Mouse (Mus musculus) heart, postnatal 4 days (tissue): Measurements from ENCODE around the gene Epn3. TPM values are rescaled to one million over a fixed set of nuclear protein-coding genes. Genes with fewer than 3 reads are reported as not detected.

Experiments used
- DNase-seq: peaks from one replicate; pipeline ENCODE4 v3.0.0; 2021
- total RNA-seq, 2 experiments: library from RNA; stranded (reverse); gene quantifications; 2 replicates each; pipeline ENCODE4 v1.2.3; 2021

Gene Epn3
- total RNA-seq: 10 to 100 TPM; 31.3 to 34.3 TPM

DNA sequence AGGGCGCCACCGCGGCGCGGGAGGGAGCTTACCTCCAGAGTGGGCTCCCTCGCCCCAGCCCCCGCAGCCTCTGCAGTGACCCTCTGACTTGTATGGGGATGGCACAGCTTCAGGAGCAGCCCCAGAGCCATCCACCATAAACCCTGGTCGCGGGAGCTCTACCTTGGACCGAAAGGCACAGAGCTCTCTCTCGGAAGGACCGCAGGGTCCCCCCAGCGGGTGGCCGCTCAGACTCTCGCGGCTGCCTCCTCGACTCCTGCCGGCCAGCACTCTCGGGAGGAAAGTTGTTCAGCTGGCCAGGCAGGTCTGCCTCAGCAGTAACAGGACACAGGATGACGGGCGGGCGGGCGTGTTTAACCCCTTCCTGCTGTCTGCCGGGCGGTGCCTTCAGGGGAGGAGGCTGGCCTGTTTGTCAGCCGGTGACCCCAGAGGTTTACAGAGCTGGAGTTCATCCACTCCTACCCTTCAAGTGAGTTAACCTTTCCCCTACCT, at the start of gene Epn3:
TSS of gene Epn3 (minus strand) at position 314 of the 492 bp plus-strand sequence.
- peak; percentile 62 for DNase-seq

DNA sequence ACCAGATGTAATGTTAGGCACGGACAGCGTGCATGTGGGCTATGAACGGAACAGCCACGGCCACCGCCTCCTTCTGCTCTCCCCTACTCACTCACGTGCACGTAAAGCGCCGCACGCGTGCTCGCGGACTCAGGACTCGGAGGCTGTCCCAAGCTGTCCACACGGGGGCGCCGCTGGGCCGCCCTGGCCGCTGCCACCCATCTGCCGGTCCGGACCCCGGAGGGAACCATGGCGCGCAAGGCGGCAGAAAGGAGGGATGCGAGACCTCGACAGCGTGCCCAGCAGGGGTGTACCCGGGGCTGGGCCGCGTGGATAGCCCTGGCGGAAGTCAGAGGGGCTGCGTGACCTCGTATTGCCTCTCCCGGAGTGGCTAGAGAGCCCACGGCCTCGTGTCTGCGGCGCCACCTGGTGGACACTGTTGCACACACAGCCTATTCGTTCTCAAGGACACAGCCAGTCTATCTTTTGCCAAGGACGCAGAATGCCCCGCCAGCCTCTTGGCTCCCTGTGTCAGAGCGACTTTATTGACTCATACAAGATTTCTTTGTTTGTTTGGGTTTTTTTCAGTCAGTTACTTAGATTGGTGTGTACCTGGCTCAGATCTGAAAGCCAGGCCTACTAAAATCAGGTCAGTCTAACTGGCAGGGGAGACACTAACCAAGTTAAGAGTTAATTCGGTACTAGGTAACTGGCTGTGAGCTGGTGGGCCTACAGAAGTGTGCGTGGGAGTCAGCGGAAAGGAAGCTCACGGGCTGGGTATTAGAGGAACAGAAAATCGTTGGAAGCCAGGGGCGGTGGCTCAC, 49.3 kb upstream of the Epn3 start, which contains the start of gene Rsad1:
TSS of gene Rsad1 (minus strand) at position 368 of the 803 bp plus-strand sequence.
- peak; percentile 97 for DNase-seq

DNA sequence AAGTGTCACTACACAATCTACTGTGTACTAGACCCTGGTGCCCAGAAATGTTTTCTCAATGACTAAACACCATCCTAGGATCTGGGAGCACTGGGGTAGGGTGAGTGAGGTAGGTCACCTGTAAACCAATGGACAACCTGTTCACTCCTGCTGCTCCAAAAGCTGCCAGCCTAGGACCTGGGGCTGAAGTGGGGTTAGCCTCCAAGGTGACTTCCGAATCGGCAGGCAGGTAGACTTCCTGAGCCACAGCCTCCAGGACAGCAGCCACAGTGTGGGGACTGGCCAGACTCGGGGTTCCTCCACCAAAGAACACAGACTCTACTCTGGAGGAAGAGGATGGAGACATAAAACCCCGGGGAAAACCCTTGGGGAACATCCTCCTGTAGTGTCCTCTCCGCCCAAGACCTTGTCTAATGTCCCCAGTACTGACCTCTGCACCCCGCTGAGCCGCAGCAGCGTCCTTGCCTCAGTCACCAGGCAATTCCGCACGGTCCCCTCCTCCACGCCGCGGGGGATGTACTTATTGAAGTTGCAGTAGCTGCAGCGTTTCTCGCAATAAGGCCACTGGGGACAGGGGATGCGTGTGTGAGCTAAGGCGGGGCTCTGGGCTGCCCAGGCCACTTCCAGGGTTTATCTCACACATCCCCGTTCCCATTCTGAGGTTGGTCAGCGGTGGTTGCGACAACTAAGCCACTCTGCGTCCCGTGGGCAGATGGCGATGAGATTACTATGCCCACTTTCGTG, 48.4 kb upstream of the Epn3 start:
- DNase-seq: peak; percentile 56

DNA sequence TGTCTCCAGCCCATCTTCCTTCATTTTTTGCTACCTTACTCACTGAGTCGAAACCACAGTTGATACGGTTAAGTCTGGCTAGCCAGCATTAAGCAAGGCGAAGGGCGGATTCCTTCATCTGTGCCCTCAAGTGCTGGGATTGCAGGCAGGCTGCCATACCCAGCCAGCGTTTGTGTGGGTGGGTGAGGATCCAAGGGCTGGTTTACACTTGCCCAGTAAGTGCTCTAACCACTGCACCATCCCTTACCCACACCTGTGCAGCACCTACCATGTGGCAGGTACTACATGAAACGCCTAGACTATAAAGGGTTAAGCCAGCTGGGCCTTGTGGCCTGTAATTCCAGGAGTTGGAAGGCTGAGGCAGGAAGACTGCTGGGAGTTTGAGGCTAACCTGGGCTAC, 47.5 kb upstream of the Epn3 start:
- DNase-seq: no peak

DNA sequence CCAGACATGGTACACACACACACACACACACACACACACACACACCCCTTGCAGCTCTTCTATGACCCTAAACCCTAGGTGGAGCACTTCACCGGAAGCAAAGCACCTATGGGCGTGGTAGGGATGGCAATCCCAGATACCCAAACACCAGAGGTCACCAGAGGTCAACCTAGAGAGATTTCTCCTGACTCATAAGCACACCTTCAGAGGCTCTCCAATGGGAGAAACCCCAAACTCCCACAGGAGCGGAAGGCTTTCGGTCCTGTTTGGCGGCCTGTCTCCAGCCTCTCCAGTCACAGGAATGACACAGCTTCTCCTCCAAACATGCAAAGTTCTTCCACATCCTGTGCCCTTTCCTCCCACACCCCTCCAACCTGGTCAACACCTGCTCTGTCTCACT, 46.6 kb upstream of the Epn3 start:
- DNase-seq: no peak

DNA sequence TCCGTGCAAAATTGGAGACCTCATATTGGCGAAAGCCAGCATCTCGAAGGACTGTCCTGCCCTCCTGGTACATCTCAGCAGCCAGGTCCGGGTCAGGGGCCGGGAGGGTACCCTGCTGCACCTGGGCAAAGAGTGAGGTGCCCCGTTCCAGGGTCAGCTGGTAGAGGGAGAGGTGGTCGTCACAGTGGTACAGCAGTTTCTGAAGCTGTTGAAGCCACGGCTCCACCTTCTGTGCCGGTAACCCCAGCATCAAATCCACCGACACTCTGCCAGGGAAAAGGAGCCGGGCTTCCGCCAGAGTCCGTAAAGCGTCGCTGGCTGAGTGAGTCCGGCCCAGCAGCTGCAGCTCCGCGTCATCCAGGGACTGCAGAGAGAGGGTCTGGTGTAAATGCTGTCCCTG, 44.6 kb upstream of the Epn3 start:
- DNase-seq: peak; percentile 37

DNA sequence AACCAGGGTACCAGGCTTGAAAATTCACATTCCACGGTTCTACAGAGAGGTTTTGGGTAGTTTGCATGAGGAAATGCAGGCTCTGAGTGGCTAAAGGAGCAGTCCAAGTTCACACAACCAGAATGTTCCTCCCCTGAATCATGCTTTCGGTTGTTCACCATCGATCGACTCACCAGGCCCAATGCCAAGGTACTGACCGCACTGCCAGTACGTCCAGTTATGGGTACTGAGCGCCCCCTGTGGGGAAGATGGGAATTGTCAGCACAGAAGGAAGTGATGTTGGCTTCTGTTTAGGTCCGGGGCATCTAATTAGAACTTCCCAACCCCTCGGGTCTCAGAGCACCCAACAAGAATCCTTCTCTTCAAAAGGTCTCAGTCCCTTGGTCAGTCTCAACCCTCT, 44.2 kb upstream of the Epn3 start:
- peak; percentile 97 for DNase-seq

DNA sequence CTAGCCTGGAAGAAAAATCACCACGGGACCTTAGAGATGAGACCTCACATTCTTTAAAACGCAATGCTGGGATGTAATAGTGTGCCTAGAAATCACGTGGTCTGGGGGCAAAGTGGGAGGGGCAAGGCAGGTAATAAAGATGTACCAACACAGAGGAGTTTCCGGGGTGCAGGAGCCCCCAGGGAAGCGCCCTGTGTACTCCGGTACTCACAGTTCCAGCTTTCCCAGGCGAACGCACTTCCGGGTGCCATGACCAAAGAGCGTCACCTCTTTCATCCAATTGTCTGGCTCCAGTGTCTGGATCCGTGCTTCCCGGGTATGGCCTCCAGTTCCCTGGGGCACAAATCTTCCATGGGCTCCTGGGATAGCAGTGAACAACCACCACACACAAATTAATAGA, 43.6 kb upstream of the Epn3 start:
- no peak for DNase-seq

DNA sequence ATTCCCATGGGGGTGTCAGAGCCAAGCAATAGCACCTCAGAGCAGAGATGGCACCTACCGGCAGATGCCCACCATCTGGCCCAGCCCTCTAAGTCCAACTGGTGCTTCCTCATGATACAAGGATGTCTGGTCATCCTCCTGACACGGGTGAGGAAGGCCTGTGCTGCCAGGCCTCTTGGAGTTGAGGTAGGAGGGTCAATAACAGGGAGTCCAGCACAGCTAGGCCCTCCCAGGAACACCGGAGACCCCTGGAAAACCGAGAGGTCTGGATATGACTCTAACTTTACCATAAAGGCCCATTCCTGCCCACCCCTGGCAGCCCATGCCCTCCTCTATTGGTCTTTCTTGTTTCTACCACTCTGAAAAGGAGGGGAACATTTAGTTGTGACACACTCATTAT, 42.6 kb upstream of the Epn3 start:
- no peak for DNase-seq

DNA sequence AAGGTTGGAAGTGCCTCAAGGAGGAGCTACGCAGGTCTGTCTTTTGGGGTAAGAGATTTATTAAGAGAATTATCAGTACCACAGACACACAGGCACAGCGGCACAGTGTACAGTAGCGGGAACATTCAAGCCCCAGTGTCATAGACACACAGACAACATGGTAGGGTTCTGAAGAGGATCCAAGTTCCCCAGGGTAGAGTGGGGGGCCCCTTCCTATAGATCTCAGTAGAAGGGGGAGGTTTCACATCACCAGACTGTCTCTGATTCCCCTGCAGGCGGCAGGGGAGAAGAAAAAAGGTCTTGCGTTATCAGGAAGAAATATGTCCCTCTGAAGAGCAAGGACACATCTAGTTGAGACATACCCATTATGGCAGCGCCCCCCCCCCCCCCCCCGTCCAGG, 40.0 kb upstream of the Epn3 start:
- no peak for DNase-seq

DNA sequence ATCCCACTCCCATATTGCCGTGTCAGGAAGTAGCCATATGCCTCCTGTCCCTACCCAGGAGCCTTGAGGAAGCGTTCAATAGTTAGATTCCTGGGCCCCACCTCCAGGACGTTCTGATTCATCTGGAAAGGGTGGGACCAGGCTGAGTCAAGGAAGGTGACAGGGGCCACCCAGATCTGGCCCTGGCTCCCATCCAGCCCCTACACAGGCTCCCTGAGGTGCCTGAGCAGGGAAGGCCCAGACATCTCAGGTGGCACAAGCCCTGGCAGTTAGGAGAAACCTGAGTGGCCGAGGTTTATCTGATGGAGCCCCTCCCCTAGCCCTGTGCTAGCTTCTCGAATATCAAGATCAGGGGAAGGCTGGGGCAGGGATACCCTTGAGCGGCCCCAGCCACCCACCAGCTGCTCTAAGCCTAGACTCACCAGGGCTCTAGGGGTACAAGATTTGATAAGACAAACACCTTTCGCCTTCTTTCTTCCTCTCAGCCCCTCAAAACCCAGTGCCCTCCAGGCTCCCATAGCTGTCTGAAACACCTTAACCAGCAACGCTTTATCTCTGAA, 39.0 kb upstream of the Epn3 start:
- DNase-seq: no peak

DNA sequence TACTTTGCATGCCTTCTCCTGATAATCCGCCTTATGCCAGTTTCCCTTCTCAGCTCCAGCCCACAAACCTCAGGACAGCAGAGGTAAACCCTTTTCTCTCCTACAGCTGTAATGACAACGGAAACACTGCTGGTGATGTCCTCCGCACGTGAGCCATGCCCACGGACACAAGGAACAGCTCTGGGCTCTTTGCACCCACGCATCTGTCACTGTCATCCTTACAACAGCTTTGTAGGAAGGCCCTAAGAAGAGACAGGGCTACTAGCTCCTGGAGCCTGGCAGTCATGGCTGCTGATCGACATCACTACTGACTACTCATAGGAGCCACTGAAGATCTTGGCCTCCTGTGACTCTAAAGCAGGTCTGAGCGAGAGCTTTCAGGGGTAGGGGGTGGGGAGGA, 33.4 kb upstream of the Epn3 start:
- no peak for DNase-seq

DNA sequence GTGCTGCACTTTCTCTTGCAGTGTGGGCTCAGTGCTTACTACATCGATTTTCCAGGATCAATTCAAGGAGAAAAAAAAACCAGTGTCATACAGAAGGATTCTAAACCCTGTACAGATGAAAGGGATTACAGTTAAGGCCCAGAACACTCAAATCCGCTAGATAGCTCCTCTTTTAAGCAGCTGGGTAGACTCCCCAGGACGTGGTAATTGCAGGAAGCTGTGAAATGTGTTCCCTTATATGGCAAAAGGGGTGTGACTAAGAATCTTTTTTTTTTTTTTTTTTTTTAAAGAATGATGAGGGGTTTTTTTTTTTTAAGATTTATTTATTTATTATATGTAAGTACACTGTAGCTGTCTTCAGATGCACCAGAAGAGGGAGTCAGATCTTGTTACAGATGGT, 29.1 kb upstream of the Epn3 start:
- no peak for DNase-seq

DNA sequence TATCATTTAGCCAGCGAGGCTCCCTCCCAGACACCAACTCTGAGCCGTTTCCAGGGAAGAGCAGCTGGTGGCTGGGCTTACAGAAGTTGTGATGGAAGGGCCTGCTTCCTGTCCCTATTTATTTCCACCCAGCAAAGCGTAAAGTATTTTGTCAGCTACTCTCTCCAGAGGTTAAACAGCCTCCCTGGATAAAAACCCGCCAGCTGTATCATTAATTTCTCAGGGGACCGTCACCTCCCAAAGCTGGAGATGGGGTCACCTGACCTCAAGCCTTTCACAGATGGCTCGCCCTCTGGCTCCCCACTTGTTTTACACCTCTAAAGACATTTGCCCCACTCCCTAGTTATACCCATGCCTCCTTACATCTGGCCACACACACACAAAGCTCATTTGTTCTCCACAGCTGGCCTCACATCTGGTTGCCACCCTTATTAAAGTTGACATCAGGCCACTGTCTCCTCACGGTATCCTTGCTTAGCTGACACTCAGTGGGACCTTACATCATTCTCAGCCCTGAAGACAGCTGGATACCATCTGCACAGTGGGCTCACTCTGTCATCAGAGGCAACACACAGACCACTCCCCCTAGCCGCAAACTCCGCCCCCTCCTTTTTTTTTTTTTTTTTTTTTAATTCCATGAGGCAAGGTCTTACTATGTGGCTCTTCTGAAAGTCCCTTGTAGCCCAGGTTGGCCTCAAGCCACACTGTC, 26.6 kb upstream of the Epn3 start:
- peak; percentile 27 for DNase-seq

DNA sequence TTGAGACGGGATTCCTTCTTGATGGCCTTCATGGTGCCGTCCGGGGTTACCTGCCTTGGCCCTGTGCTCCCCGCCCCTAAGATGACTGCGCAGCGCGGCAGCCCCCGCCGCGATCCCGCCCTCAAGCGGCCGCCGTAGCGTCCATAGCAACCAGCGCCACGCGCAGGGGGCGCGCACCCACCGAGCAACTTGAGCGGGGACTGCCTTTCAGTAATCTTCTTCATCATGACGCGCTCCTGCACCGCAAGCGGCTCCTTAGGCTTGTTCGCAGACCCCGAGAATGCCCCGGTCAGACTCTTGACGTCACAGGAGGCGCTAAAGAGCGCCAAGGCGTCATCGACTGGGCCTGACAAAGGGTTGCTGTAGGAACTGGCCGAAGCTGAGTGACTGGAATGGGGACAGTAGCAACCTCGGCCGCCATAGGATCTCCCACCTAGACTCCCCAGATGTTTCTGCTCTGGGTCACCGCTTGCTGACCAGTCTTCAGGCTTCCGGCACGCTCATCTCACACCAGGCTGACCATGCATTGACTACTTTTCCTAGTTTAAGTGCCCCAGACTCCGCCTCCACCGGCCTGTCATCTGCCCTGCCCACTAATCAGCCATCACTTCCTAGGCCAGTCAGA, 21.6 kb upstream of the Epn3 start, which contains the start of gene Mycbpap:
TSS of gene Mycbpap (minus strand) at position 524 of the 625 bp plus-strand sequence.
- peak; percentile 65 for DNase-seq

DNA sequence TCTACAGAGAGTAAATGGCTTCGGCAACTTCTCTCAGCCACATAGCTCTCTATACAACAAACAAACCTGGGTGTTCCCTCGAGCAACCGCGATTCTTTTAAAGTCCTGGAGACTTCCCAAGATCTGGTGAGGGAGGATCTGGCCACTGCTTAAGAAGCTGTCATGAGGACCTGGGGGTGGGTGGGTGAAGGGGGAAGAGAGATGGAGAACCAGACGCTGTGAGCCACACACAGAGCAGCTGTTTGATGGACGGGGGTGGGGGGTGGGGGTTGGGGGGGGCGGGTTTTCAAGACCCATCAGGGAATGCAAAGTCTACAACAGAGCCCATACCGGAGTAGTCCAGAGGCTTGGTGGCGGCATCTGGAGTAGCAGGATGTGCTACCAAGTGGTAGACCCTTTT, 13.7 kb upstream of the Epn3 start:
- no peak for DNase-seq

DNA sequence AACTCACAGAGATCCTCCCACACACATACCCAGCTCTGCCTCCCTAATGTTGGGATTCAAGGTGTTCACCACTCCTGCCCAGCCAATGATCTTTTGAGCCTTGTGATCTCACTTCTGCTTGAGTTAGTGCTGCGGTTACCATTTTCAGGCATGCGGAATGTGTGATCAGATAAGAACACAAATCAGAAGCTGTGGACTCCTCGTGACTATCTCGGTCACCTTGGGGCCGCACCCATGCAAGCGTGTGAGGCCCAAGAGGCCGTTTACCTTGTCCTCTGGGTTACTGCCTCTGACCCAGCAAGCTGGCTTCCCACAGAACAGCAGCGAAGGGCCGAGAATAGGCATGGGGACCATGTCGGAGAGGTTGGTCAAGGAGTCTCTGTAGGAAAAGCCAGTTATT, 9.2 kb upstream of the Epn3 start:
- DNase-seq: no peak

DNA sequence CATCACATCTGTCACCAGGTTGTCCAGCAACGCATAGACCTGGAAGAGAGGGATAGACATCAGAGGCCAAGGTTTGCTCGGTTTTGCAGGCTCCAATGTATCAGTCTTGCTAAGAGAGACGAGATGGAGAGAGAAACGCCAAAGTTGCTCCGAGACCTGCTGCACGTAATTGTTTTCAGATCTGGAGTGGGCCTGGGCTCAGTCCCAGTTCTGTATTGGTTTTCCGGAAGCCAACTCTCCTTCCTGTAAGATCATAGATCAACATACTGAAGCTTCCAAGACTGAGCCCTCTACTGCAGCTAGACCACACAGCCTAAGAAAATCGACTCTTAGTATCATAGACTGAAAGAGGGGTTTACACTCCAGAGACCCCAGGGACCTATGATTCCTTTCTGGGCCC, 1.7 kb upstream of the Epn3 start:
- no peak for DNase-seq

DNA sequence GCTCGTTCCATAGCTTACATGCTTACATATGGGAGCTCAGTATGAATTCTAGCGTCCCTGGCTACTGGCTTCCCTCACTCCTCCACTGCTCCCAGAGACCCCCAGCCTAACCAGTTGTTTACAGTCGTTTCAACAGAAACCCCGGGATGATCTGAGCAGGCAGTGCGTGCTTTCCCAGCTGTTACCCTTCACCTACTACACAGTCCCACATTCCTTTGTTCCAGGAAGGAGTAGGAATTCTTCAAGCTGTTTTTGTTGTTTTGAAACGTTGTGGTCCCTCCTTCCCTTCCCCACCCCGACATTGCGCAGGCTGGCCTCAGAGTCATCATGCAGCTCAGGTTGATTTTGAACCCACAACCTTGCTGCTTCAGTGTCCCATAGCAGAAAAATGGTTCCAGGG, 588 bp upstream of the Epn3 start:
- DNase-seq: no peak

DNA sequence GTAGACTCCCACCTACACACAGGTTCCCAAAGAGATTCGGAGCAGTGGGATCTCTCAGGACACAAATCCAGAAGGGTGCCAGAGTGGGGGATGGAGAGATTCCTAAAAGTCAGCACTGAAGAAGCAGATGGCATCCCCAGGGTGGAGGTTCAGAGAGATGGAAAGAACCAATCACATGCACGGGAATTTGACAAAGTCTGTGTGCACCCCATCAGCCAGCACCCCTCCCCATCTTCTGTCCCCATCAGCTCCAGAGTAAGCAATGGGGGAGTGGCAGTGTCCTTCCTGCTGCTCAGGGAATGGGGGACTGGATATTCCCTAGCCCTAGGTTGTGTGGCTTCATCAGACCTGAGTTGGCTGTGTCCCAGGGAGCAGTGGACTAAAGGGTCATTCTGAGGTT, 739 bp downstream of the Epn3 start:
- DNase-seq: no peak

DNA sequence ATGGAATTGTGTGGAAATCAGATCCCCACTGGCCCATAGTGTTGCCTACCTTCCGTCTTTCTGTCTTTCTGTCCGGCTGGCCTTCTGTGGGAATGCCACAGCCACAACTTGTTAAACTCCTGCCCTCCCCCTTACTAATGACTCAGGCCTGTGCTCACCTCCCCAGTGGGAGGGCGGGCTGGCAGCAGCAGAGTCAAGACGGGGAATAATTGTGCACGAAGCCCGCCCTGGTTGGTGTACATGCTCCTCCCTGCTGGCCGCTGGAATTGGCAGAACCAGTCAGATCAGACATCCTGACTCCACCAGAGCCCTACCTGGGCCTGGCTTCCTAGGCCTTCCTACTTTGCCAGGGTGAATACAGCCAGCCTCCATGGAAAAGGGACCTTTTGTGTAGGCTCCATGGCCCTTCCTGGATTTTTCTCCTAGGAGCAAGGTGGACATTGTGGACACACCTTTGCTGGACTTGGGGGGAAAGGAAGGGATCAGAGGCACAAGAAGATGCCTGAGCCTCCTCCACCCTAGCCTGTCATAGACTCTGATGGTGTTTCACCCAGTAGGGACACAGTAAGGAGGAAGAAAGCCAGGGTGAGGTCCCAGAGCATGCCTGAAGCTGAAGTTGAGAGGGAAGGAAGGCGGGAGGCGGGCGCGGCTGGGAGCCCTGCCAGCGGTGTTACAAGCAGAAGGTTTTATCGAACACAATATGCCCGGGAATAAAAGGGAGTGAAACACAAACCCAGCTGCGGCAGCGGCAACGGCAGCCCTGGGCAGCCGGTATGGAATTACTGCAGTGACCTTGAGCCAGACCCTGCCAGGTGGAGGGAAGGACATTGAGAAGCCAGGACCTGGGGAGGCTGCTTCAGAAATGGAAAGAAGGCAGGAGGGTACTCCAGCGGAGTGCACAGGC, 1.4 kb downstream of the Epn3 start:
- DNase-seq: peak; percentile 70
